Mouse (Mus musculus): ENCODE results near the gene Serpina3a. TPM values are rescaled to one million over a fixed set of nuclear protein-coding genes. Genes with fewer than 3 reads are reported as not detected.

Gene Serpina3a
- polyA plus RNA-seq, 1 experiment, result not detected

DNA sequence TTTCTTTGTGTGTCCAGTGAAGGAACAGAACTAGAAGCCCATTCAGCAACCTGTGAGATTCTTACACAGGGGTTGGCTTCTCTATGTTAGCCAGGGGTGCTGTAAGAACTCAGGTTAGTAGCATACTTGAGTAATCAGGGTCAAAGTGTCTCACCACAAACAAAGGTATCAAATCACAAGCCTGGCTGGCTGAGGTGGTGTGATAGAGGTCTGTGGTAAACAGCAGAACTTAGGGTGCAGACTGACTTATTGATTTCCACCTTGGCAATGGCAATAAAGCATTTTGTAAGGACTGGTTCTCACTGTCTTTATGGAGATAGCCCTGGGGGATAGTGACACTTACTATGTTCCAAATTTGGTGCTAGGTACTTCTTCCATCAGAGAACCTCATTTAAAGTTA is 6.7 kb upstream of the Serpina3a start:
- no peaks in the 10 kb centered on the region for H3K4me1 ChIP-seq (ENCODE audit: control insufficient read depth, insufficient read depth, low read length)
- no peak for TF ChIP-seq POLR2A (IDR thresholded peaks at IDR 0.05; ENCODE audit: borderline replicate concordance, extremely low read depth, low read depth, low read length)
- no peak for TF ChIP-seq CTCF (IDR thresholded peaks at IDR 0.05; ENCODE audit: insufficient read depth, low read length)
- H3K4me3 ChIP-seq (replicated peaks; ENCODE audit: extremely low read depth, low read depth, low read length), result no peak overlapping the region
- no peak for DNase-seq

- Histone ChIP-seq H3K4me1 (ENCODE audit: control insufficient read depth, insufficient read depth, low read length) (no peaks in the 10 kb centered on the region), H3K4me3 (replicated peaks; ENCODE audit: extremely low read depth, low read depth, low read length) (no peak overlapping the region)
- TF ChIP-seq CTCF (IDR thresholded peaks at IDR 0.05; ENCODE audit: insufficient read depth, low read length) (no peak), POLR2A (IDR thresholded peaks at IDR 0.05; ENCODE audit: borderline replicate concordance, extremely low read depth, low read depth, low read length) (no peak)
- DNase-seq, result no peak
Observed at GRCm38 (mm10) chr12:104106919-104107318, 5.6 kb upstream of the Serpina3a start.

DNA sequence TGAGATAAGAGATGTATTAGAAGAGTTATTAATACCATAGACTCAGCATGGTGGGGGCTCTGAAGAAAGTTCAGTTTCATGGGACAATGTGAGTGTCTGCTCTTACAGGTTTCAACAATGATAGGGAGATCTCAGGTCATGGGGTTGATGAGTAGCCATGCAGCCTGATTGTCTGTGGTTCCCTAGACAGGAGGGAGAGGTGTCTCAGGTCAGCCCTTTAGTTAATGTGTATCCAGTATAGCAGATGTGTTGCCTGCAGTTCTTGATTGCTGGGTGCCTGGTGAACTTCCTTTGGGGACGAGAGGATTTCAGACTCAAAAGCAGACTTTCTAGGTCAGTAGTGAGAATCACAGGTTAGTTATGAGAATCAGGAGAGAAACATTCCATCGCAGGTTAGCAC is 4.0 kb upstream of the Serpina3a start:
- 69% methylated on average over 2 of the region's 2 CpGs for WGBS
- TF ChIP-seq CTCF (IDR thresholded peaks at IDR 0.05; ENCODE audit: insufficient read depth, low read length) (no peak), POLR2A (IDR thresholded peaks at IDR 0.05; ENCODE audit: borderline replicate concordance, extremely low read depth, low read depth, low read length) (no peak)
- DNase-seq, result no peak
- H3K4me3 ChIP-seq (replicated peaks; ENCODE audit: extremely low read depth, low read depth, low read length), result no peak overlapping the region
- no peaks in the 10 kb centered on the region for H3K4me1 ChIP-seq (ENCODE audit: control insufficient read depth, insufficient read depth, low read length)

- 42% methylated on average over 3 of the region's 3 CpGs for WGBS
- Histone ChIP-seq H3K4me3 (replicated peaks; ENCODE audit: extremely low read depth, low read depth, low read length) (no peak overlapping the region), H3K4me1 (ENCODE audit: control insufficient read depth, insufficient read depth, low read length) (no peaks in the 10 kb centered on the region)
- TF ChIP-seq CTCF (IDR thresholded peaks at IDR 0.05; ENCODE audit: insufficient read depth, low read length) (no peak), POLR2A (IDR thresholded peaks at IDR 0.05; ENCODE audit: borderline replicate concordance, extremely low read depth, low read depth, low read length) (no peak)
- DNase-seq, result no peak
Observed at GRCm38 (mm10) chr12:104114921-104115579, 2.5 kb downstream of the Serpina3a start.

- no peak for DNase-seq
- H3K4me3 ChIP-seq (replicated peaks; ENCODE audit: extremely low read depth, low read depth, low read length), result no peak overlapping the region
- no peaks in the 10 kb centered on the region for H3K4me1 ChIP-seq (ENCODE audit: control insufficient read depth, insufficient read depth, low read length)
- TF ChIP-seq POLR2A (IDR thresholded peaks at IDR 0.05; ENCODE audit: borderline replicate concordance, extremely low read depth, low read depth, low read length) (no peak), CTCF (IDR thresholded peaks at IDR 0.05; ENCODE audit: insufficient read depth, low read length) (no peak)
- 70% methylated on average over 1 of the region's 1 CpGs for WGBS
Observed at GRCm38 (mm10) chr12:104123097-104123496, 10.6 kb downstream of the Serpina3a start.

GRCm38 (mm10) chr12:104123996-104124395 is 11.5 kb downstream of the Serpina3a start:
- no peak overlapping the region for H3K4me3 ChIP-seq (replicated peaks; ENCODE audit: extremely low read depth, low read depth, low read length)
- TF ChIP-seq POLR2A (IDR thresholded peaks at IDR 0.05; ENCODE audit: borderline replicate concordance, extremely low read depth, low read depth, low read length), result no peak
- no peak for TF ChIP-seq CTCF (IDR thresholded peaks at IDR 0.05; ENCODE audit: insufficient read depth, low read length)
- 69% methylated on average over 2 of the region's 2 CpGs for WGBS
- no peaks in the 10 kb centered on the region for H3K4me1 ChIP-seq (ENCODE audit: control insufficient read depth, insufficient read depth, low read length)
- no peak for DNase-seq

- 70% methylated on average over 5 of the region's 5 CpGs for WGBS
- no peaks in the 10 kb centered on the region for H3K4me1 ChIP-seq (ENCODE audit: control insufficient read depth, insufficient read depth, low read length)
- DNase-seq, result no peak
- TF ChIP-seq CTCF (IDR thresholded peaks at IDR 0.05; ENCODE audit: insufficient read depth, low read length) (no peak), POLR2A (IDR thresholded peaks at IDR 0.05; ENCODE audit: borderline replicate concordance, extremely low read depth, low read depth, low read length) (no peak)
- no peak overlapping the region for H3K4me3 ChIP-seq (replicated peaks; ENCODE audit: extremely low read depth, low read depth, low read length)
Observed at GRCm38 (mm10) chr12:104125021-104125560, 12.6 kb downstream of the Serpina3a start.

DNA sequence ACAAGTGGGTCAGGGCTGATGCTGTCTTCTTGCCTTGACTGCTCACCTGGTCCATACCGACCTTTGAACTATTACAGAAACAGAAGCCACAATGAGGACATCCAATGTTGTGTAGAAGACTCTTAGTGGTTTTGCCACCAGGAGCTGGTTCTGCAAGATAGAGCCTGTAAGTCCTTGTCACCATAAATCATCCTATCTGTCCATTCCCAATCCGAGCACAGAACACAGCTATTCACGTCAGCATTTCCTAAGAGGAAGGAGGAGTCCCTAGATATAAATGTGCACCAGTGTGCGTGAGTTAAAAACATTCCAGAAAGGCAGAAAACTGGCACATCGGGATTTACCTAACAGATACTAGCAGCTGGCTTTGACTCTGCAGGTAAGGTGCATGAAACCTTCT is 15.2 kb downstream of the Serpina3a start, which contains the start of gene Serpina3b:
TSS of gene Serpina3b (plus strand) at position 301 of the 400 bp plus-strand sequence.
- DNase-seq, result no peak
- TF ChIP-seq CTCF (IDR thresholded peaks at IDR 0.05; ENCODE audit: insufficient read depth, low read length) (no peak), POLR2A (IDR thresholded peaks at IDR 0.05; ENCODE audit: borderline replicate concordance, extremely low read depth, low read depth, low read length) (no peak)
- no peaks in the 10 kb centered on the region for H3K4me1 ChIP-seq (ENCODE audit: control insufficient read depth, insufficient read depth, low read length)
- H3K4me3 ChIP-seq (replicated peaks; ENCODE audit: extremely low read depth, low read depth, low read length), result no peak within 1 kb of the TSS
- 67% methylated on average over 5 of the region's 5 CpGs for WGBS

DNA sequence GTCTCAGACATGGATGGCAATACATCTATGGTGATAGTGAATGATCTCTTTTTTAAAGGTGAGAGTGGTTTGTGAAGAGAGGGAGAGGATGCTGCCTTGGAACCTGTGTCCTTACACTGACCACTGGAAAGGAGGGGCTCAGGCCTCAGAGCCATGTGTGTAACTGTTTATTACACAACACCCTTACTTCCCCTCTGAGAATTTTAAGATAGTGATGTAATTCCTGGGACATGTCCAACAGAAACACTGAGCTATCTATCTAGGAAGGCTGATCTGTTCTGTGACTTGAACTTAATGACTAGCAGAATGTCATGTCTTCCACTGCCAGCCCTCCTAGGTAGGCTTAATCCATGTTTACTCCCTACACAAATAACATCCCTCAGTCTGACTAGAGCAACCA is 18.5 kb downstream of the Serpina3a start:
- Histone ChIP-seq H3K4me1 (ENCODE audit: control insufficient read depth, insufficient read depth, low read length) (no peaks in the 10 kb centered on the region), H3K4me3 (replicated peaks; ENCODE audit: extremely low read depth, low read depth, low read length) (no peak overlapping the region)
- no peak for DNase-seq
- TF ChIP-seq POLR2A (IDR thresholded peaks at IDR 0.05; ENCODE audit: borderline replicate concordance, extremely low read depth, low read depth, low read length) (no peak), CTCF (IDR thresholded peaks at IDR 0.05; ENCODE audit: insufficient read depth, low read length) (no peak)

DNA sequence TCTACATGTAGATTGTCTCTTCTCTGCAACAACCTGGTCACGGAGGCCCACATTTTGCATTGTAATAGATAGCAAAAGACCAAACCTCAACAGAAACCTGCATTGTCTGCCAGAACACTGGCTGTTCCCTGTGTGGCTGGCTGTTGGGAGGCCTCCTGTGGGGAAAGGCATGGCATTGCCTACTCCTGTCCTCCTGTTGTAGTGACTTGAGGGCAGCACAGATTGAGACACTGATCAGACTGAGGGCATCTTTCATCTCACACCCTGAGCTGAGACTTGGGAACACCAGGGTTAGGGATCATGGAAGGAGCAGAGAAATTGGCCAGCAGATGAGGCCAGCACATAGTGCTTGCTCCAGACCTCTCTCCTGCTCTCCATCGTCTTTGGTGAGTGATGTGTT is 25.7 kb downstream of the Serpina3a start:
- WGBS, result 71% methylated on average over 2 of the region's 2 CpGs
- no peak for DNase-seq
- no peak for TF ChIP-seq POLR2A (IDR thresholded peaks at IDR 0.05; ENCODE audit: borderline replicate concordance, extremely low read depth, low read depth, low read length)
- TF ChIP-seq CTCF (IDR thresholded peaks at IDR 0.05; ENCODE audit: insufficient read depth, low read length), result no peak
- Histone ChIP-seq H3K4me1 (ENCODE audit: control insufficient read depth, insufficient read depth, low read length) (no peaks in the 10 kb centered on the region), H3K4me3 (replicated peaks; ENCODE audit: extremely low read depth, low read depth, low read length) (no peak overlapping the region)
